Mouse (Mus musculus): Measurements from ENCODE around the gene P2rx3. TPM values are rescaled to one million over a fixed set of nuclear protein-coding genes. Genes with fewer than 3 reads are reported as not detected.

The P2rx3 gene
- polyA plus RNA-seq, 1 experiment: 0.42 TPM

GRCm38 (mm10) chr2:85047081-85047480, 9.8 kb upstream of the P2rx3 start:
- Histone ChIP-seq H3K4me1 (ENCODE audit: control insufficient read depth, insufficient read depth, low read length) (peaks cover 10% of the 10 kb centered on the region), H3K27ac (ENCODE audit: insufficient read depth, low read depth, low read length) (no peak overlapping the region), H3K4me3 (ENCODE audit: insufficient read depth, low read length) (peak overlapping the region; percentile 53)

GRCm38 (mm10) chr2:85046222-85046621, 9.0 kb upstream of the P2rx3 start:
- Histone ChIP-seq H3K4me1 (ENCODE audit: control insufficient read depth, insufficient read depth, low read length) (peaks cover 10% of the 10 kb centered on the region), H3K27ac (ENCODE audit: insufficient read depth, low read depth, low read length) (no peak overlapping the region), H3K4me3 (ENCODE audit: insufficient read depth, low read length) (no peak overlapping the region)
- TF ChIP-seq CTCF (IDR thresholded peaks at IDR 0.05; ENCODE audit: low read depth, low read length) (no peak), POLR2A (IDR thresholded peaks at IDR 0.05; ENCODE audit: borderline replicate concordance, low read depth, low read length) (no peak)

More at GRCm38 (mm10) chr2:85047081-85047480, 9.8 kb upstream of the P2rx3 start:
- TF ChIP-seq POLR2A (IDR thresholded peaks at IDR 0.05; ENCODE audit: borderline replicate concordance, low read depth, low read length): no peak

- H3K4me1 ChIP-seq (ENCODE audit: control insufficient read depth, insufficient read depth, low read length): peaks cover 10% of the 10 kb centered on the region
- H3K27ac ChIP-seq (ENCODE audit: insufficient read depth, low read depth, low read length): no peak overlapping the region
- TF ChIP-seq POLR2A (IDR thresholded peaks at IDR 0.05; ENCODE audit: borderline replicate concordance, low read depth, low read length) (no peak), CTCF (IDR thresholded peaks at IDR 0.05; ENCODE audit: low read depth, low read length) (no peak)
- H3K4me3 ChIP-seq (ENCODE audit: insufficient read depth, low read length): no peak overlapping the region
These were observed 6.4 kb upstream of the P2rx3 start for GRCm38 (mm10) chr2:85043623-85044022.

GRCm38 (mm10) chr2:85038336-85038735, 1.1 kb upstream of the P2rx3 start:
- Histone ChIP-seq H3K4me3 (ENCODE audit: insufficient read depth, low read length) (peak overlapping the region; percentile 76), H3K4me1 (ENCODE audit: control insufficient read depth, insufficient read depth, low read length) (peaks cover 9% of the 10 kb centered on the region), H3K27ac (ENCODE audit: insufficient read depth, low read depth, low read length) (no peak overlapping the region)

GRCm38 (mm10) chr2:85036507-85037046, 685 bp downstream of the P2rx3 start:
- H3K4me3 ChIP-seq (ENCODE audit: insufficient read depth, low read length): peak overlapping the region; percentile 76
- no peak overlapping the region for H3K27ac ChIP-seq (ENCODE audit: insufficient read depth, low read depth, low read length)
- TF ChIP-seq CTCF (IDR thresholded peaks at IDR 0.05; ENCODE audit: low read depth, low read length) (no peak), POLR2A (IDR thresholded peaks at IDR 0.05; ENCODE audit: borderline replicate concordance, low read depth, low read length) (no peak)
- peaks cover 9% of the 10 kb centered on the region for H3K4me1 ChIP-seq (ENCODE audit: control insufficient read depth, insufficient read depth, low read length)

More at GRCm38 (mm10) chr2:85038336-85038735, 1.1 kb upstream of the P2rx3 start:
- TF ChIP-seq CTCF (IDR thresholded peaks at IDR 0.05; ENCODE audit: low read depth, low read length): no peak
- no peak for TF ChIP-seq POLR2A (IDR thresholded peaks at IDR 0.05; ENCODE audit: borderline replicate concordance, low read depth, low read length)

GRCm38 (mm10) chr2:85034169-85034568, 3.1 kb downstream of the P2rx3 start:
- no peak for TF ChIP-seq POLR2A (IDR thresholded peaks at IDR 0.05; ENCODE audit: borderline replicate concordance, low read depth, low read length)
- no peak for TF ChIP-seq CTCF (IDR thresholded peaks at IDR 0.05; ENCODE audit: low read depth, low read length)
- no peak overlapping the region for H3K4me3 ChIP-seq (ENCODE audit: insufficient read depth, low read length)
- H3K27ac ChIP-seq (ENCODE audit: insufficient read depth, low read depth, low read length): no peak overlapping the region
- H3K4me1 ChIP-seq (ENCODE audit: control insufficient read depth, insufficient read depth, low read length): peaks cover 9% of the 10 kb centered on the region

GRCm38 (mm10) chr2:85033121-85033520, 4.1 kb downstream of the P2rx3 start:
- H3K4me1 ChIP-seq (ENCODE audit: control insufficient read depth, insufficient read depth, low read length): peaks cover 5% of the 10 kb centered on the region
- TF ChIP-seq CTCF (IDR thresholded peaks at IDR 0.05; ENCODE audit: low read depth, low read length) (no peak), POLR2A (IDR thresholded peaks at IDR 0.05; ENCODE audit: borderline replicate concordance, low read depth, low read length) (no peak)
- no peak overlapping the region for H3K27ac ChIP-seq (ENCODE audit: insufficient read depth, low read depth, low read length)
- no peak overlapping the region for H3K4me3 ChIP-seq (ENCODE audit: insufficient read depth, low read length)

- TF ChIP-seq POLR2A (IDR thresholded peaks at IDR 0.05; ENCODE audit: borderline replicate concordance, low read depth, low read length): no peak
- no peak for TF ChIP-seq CTCF (IDR thresholded peaks at IDR 0.05; ENCODE audit: low read depth, low read length)
- H3K27ac ChIP-seq (ENCODE audit: insufficient read depth, low read depth, low read length): no peak overlapping the region
- H3K4me3 ChIP-seq (ENCODE audit: insufficient read depth, low read length): no peak overlapping the region
- H3K4me1 ChIP-seq (ENCODE audit: control insufficient read depth, insufficient read depth, low read length): peaks cover 7% of the 10 kb centered on the region
These were observed 6.3 kb downstream of the P2rx3 start for GRCm38 (mm10) chr2:85030989-85031388.

GRCm38 (mm10) chr2:85029897-85030296, 7.4 kb downstream of the P2rx3 start:
- no peak overlapping the region for H3K4me3 ChIP-seq (ENCODE audit: insufficient read depth, low read length)
- H3K4me1 ChIP-seq (ENCODE audit: control insufficient read depth, insufficient read depth, low read length): peaks cover 7% of the 10 kb centered on the region
- H3K27ac ChIP-seq (ENCODE audit: insufficient read depth, low read depth, low read length): no peak overlapping the region
- TF ChIP-seq CTCF (IDR thresholded peaks at IDR 0.05; ENCODE audit: low read depth, low read length): no peak
- no peak for TF ChIP-seq POLR2A (IDR thresholded peaks at IDR 0.05; ENCODE audit: borderline replicate concordance, low read depth, low read length)

GRCm38 (mm10) chr2:85027281-85027680, 10.0 kb downstream of the P2rx3 start:
- H3K27ac ChIP-seq (ENCODE audit: insufficient read depth, low read depth, low read length): peak overlapping the region; percentile 6; the same call in 1 of the 2 replicates

More at GRCm38 (mm10) chr2:85027281-85027680, 10.0 kb downstream of the P2rx3 start:
- TF ChIP-seq POLR2A (IDR thresholded peaks at IDR 0.05; ENCODE audit: borderline replicate concordance, low read depth, low read length) (no peak), CTCF (IDR thresholded peaks at IDR 0.05; ENCODE audit: low read depth, low read length) (no peak)
- H3K4me1 ChIP-seq (ENCODE audit: control insufficient read depth, insufficient read depth, low read length): peaks cover 7% of the 10 kb centered on the region
- H3K4me3 ChIP-seq (ENCODE audit: insufficient read depth, low read length): no peak overlapping the region

Measured in bone marrow macrophage, adult 2 months (primary cell).